Mouse (Mus musculus) forebrain, embryonic 12.5 days (tissue): ENCODE results near the gene Tmem131l. TPM values are rescaled to one million over a fixed set of nuclear protein-coding genes. Genes with fewer than 3 reads are reported as not detected.

ENCODE experiments used
- ATAC-seq: fragments of 200-750 bp; cut with Nextera tagmentation; 2 replicates; pipeline ENCODE4 v1.8.0; 2017; ENCODE audit warnings: moderate TSS enrichment; ENCODE audit not compliant: low FRiP score
- H3K27ac ChIP-seq: fragments of 300-500 bp; sonication (generic); 2 replicates; pipeline ENCODE4 v1.5.1; 2016; ENCODE audit warnings: mild to moderate bottlenecking
- H3K27me3 ChIP-seq: fragments of 300-500 bp; sonication (generic); 2 replicates; pipeline ENCODE4 v1.6.1; 2016; ENCODE audit warnings: mild to moderate bottlenecking
- H3K36me3 ChIP-seq: fragments of 300-500 bp; sonication (generic); replicated peaks from 2 replicates; pipeline ENCODE4 v1.6.1; 2016; ENCODE audit warnings: mild to moderate bottlenecking
- H3K4me1 ChIP-seq: fragments of 300-500 bp; sonication (generic); 2 replicates; pipeline ENCODE4 v1.6.1; 2016
- H3K4me2 ChIP-seq: fragments of 300-500 bp; sonication (generic); 2 replicates; pipeline ENCODE4 v1.6.1; 2016; ENCODE audit warnings: mild to moderate bottlenecking, moderate library complexity
- H3K4me3 ChIP-seq: fragments of 300-500 bp; sonication (generic); replicated peaks from 2 replicates; pipeline ENCODE4 v1.5.1; 2016; ENCODE audit warnings: mild to moderate bottlenecking
- H3K9ac ChIP-seq: fragments of 300-500 bp; sonication (generic); 2 replicates; pipeline ENCODE4 v1.6.1; 2016; ENCODE audit warnings: mild to moderate bottlenecking
- H3K9me3 ChIP-seq: fragments of 300-500 bp; sonication (generic); 2 replicates; pipeline ENCODE4 v1.6.1; 2016
- WGBS: fragments of 180-500 bp; shearing (Covaris S2); methylation state at CpG from one replicate; pipeline ENCODE4 v1.1.7; 2016; 5-methylcytosine and 5-hydroxymethylcytosine counted together
- polyA plus RNA-seq: library from polyadenylated mRNA; unstranded; fragments of >200 nt; fragmentation: Nextera tagmentation; extraction: Ambion mirVana; gene quantifications from 2 replicates; pipeline ENCODE4 v1.2.1, GENCODE M21; 2016

The Tmem131l gene
- polyA plus RNA-seq, 1 experiment from 2014 or later, result 116 TPM

DNA sequence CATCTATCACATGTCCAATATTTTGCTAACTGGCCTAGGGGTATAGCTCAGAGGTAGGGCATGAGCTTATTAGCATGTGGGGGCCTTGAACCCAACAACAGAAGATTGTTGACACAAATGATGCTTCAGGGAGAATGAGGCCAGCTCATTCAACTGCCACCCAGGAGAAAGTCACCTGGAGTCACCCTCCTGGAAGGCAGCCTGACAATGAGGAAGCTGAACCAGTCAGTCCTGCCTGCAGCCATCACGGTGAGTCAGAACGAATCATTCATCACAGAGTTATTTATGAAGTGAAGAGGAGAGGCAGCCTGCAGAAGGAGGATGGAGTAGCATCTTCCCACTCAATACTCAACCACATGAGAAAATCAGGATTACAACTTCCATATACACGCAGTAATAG, 124.9 kb downstream of the Tmem131l start:
- Histone ChIP-seq H3K27ac (no peak overlapping the region), H3K4me3 (no peak overlapping the region), H3K9ac (no peak overlapping the region), H3K4me2 (no peak overlapping the region), H3K9me3 (no peaks in the 10 kb centered on the region), H3K27me3 (no peaks in the 10 kb centered on the region), H3K36me3 (peaks cover 93% of the 10 kb centered on the region), H3K4me1 (no peaks in the 10 kb centered on the region)
- 82% methylated on average over 3 of the region's 3 CpGs for WGBS
- no peak for ATAC-seq

- WGBS, result 93% methylated on average over 5 of the region's 5 CpGs
- Histone ChIP-seq H3K4me2 (no peak overlapping the region), H3K9ac (no peak overlapping the region), H3K27me3 (no peaks in the 10 kb centered on the region), H3K9me3 (no peaks in the 10 kb centered on the region), H3K4me3 (no peak overlapping the region), H3K27ac (no peak overlapping the region), H3K36me3 (peaks cover 89% of the 10 kb centered on the region), H3K4me1 (no peaks in the 10 kb centered on the region)
- ATAC-seq, result no peak
These were observed 129.3 kb downstream of the Tmem131l start for GRCm38 (mm10) chr3:83910707-83911106.

GRCm38 (mm10) chr3:83906185-83906584, 133.8 kb downstream of the Tmem131l start:
- H3K27ac ChIP-seq, result no peak overlapping the region
- H3K27me3 ChIP-seq, result no peaks in the 10 kb centered on the region
- ATAC-seq, result no peak
- H3K36me3 ChIP-seq, result peaks cover 93% of the 10 kb centered on the region
- H3K9ac ChIP-seq, result no peak overlapping the region
- 98% methylated on average over 9 of the region's 9 CpGs for WGBS
- no peaks in the 10 kb centered on the region for H3K9me3 ChIP-seq
- no peak overlapping the region for H3K4me3 ChIP-seq
- H3K4me1 ChIP-seq, result no peaks in the 10 kb centered on the region
- H3K4me2 ChIP-seq, result no peak overlapping the region

GRCm38 (mm10) chr3:83905161-83905560, 134.8 kb downstream of the Tmem131l start:
- Histone ChIP-seq H3K36me3 (peaks cover 93% of the 10 kb centered on the region), H3K9me3 (no peaks in the 10 kb centered on the region), H3K4me3 (no peak overlapping the region), H3K27ac (no peak overlapping the region), H3K4me2 (no peak overlapping the region), H3K27me3 (no peaks in the 10 kb centered on the region), H3K4me1 (no peaks in the 10 kb centered on the region), H3K9ac (no peak overlapping the region)
- WGBS, result 90% methylated on average over 6 of the region's 6 CpGs
- ATAC-seq, result no peak

- Histone ChIP-seq H3K27ac (0 out of 2 replicates have a peak overlapping the region, but pooled peaks have one; percentile 13), H3K9me3 (no peaks in the 10 kb centered on the region), H3K9ac (no peak overlapping the region), H3K4me1 (no peaks in the 10 kb centered on the region), H3K27me3 (no peaks in the 10 kb centered on the region), H3K36me3 (peaks cover 95% of the 10 kb centered on the region), H3K4me2 (no peak overlapping the region), H3K4me3 (no peak overlapping the region)
- no peak for ATAC-seq
- 84% methylated on average over 14 of the region's 14 CpGs for WGBS
These were observed 135.6 kb downstream of the Tmem131l start for GRCm38 (mm10) chr3:83904176-83904958.

DNA sequence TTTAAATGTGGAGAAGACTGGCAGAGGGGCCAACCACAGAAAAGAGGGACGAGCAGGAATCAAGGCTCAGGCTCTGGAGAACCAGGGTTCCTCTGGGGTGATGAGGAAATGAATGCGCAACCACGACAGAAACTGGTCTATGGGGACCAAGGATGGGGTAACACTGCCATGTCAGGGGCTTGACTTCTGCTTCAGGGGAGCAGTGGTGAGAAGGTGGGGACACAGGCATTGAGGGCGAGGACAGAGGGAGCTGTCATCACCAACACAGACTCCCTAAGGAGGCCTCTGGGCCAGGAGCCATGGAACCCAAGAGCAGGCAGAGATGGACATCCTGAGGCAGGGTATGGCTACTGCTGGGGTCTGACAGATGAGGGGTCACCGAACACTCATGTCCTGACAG, 137.0 kb downstream of the Tmem131l start:
- no peak for ATAC-seq
- Histone ChIP-seq H3K9ac (no peak overlapping the region), H3K9me3 (no peaks in the 10 kb centered on the region), H3K27ac (no peak overlapping the region), H3K4me1 (no peaks in the 10 kb centered on the region), H3K4me3 (no peak overlapping the region), H3K4me2 (no peak overlapping the region), H3K36me3 (peaks cover 95% of the 10 kb centered on the region), H3K27me3 (no peaks in the 10 kb centered on the region)
- WGBS, result 92% methylated on average over 5 of the region's 5 CpGs

GRCm38 (mm10) chr3:83902459-83902858, 137.5 kb downstream of the Tmem131l start:
- no peaks in the 10 kb centered on the region for H3K4me1 ChIP-seq
- no peaks in the 10 kb centered on the region for H3K9me3 ChIP-seq
- H3K36me3 ChIP-seq, result peaks cover 99% of the 10 kb centered on the region
- H3K27ac ChIP-seq, result no peak overlapping the region
- H3K27me3 ChIP-seq, result no peaks in the 10 kb centered on the region
- no peak overlapping the region for H3K4me2 ChIP-seq
- H3K4me3 ChIP-seq, result no peak overlapping the region
- no peak for ATAC-seq
- WGBS, result 89% methylated on average over 8 of the region's 8 CpGs
- no peak overlapping the region for H3K9ac ChIP-seq

DNA sequence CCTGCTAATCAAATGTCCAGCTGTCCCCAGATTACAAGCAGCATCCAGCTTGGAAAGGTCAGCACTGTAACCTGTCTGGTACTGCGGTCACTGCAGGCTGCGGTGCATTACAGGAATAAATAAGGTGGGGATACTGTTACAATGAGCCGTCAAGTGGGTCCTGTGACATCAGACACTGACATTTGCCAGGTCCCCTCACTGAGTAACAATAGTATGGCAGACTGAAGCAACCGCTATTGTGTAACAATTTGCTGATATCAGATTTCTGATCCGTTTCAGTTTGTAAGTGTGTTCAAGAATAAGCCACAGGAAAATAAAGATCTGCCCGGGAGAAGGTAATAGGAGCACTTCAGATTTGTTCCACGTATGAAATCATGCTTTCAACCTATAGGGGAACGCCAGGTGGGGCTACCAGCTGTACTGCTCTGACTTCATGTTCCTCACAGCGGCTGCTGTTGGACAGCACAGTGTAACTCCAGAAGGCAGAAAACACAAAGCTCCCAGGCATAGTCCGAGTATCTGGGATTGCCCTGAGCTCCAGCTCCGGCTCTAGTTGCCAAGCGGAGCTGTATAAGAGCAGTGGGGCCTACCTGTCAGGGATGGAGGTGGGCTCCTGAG, 139.1 kb downstream of the Tmem131l start:
- Histone ChIP-seq H3K27ac (no peak overlapping the region), H3K9ac (no peak overlapping the region), H3K9me3 (no peaks in the 10 kb centered on the region), H3K36me3 (peaks cover 98% of the 10 kb centered on the region), H3K4me1 (no peaks in the 10 kb centered on the region), H3K4me3 (no peak overlapping the region), H3K27me3 (no peaks in the 10 kb centered on the region), H3K4me2 (no peak overlapping the region)
- no peak for ATAC-seq
- WGBS, result 94% methylated on average over 12 of the region's 12 CpGs

DNA sequence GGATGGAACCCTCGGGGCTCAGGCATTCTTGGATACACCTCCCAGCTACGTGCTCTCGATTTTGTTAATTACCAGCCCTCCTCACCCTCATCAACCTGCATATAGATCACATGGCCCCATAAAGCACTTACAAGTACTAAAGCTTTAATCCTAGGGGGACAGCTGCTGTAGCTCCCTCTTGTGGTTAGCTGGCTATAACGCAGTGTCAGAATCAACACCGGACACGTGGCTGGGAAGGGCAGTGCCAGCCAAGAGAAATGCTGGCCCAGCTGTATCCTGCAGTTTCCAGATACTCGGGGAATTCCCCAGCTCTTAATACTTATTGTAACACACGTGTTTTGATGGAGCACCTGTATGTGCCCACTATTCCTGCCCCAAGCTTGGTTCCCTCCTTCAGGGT, 140.4 kb downstream of the Tmem131l start:
- H3K4me3 ChIP-seq, result no peak overlapping the region
- H3K27me3 ChIP-seq, result no peaks in the 10 kb centered on the region
- no peak overlapping the region for H3K4me2 ChIP-seq
- no peak overlapping the region for H3K27ac ChIP-seq
- peaks cover 89% of the 10 kb centered on the region for H3K36me3 ChIP-seq
- no peaks in the 10 kb centered on the region for H3K9me3 ChIP-seq
- ATAC-seq, result peak; percentile 51
- H3K4me1 ChIP-seq, result no peaks in the 10 kb centered on the region
- H3K9ac ChIP-seq, result no peak overlapping the region
- 61% methylated on average over 8 of the region's 8 CpGs for WGBS

- 95% methylated on average over 9 of the region's 9 CpGs for WGBS
These were observed 141.7 kb downstream of the Tmem131l start for GRCm38 (mm10) chr3:83898246-83898645.

GRCm38 (mm10) chr3:83895811-83896210, 144.2 kb downstream of the Tmem131l start:
- Histone ChIP-seq H3K9me3 (no peaks in the 10 kb centered on the region), H3K27ac (no peak overlapping the region), H3K4me2 (no peak overlapping the region), H3K36me3 (peaks cover 51% of the 10 kb centered on the region), H3K27me3 (no peaks in the 10 kb centered on the region), H3K9ac (no peak overlapping the region), H3K4me3 (no peak overlapping the region), H3K4me1 (no peaks in the 10 kb centered on the region)
- WGBS, result 47% methylated on average over 3 of the region's 3 CpGs
- ATAC-seq, result no peak

More at GRCm38 (mm10) chr3:83898246-83898645, 141.7 kb downstream of the Tmem131l start:
- H3K27ac ChIP-seq, result no peak overlapping the region
- H3K4me3 ChIP-seq, result no peak overlapping the region
- H3K4me1 ChIP-seq, result no peaks in the 10 kb centered on the region
- no peak overlapping the region for H3K4me2 ChIP-seq
- no peak overlapping the region for H3K9ac ChIP-seq
- H3K36me3 ChIP-seq, result peaks cover 76% of the 10 kb centered on the region
- ATAC-seq, result no peak
- no peaks in the 10 kb centered on the region for H3K9me3 ChIP-seq
- no peaks in the 10 kb centered on the region for H3K27me3 ChIP-seq

DNA sequence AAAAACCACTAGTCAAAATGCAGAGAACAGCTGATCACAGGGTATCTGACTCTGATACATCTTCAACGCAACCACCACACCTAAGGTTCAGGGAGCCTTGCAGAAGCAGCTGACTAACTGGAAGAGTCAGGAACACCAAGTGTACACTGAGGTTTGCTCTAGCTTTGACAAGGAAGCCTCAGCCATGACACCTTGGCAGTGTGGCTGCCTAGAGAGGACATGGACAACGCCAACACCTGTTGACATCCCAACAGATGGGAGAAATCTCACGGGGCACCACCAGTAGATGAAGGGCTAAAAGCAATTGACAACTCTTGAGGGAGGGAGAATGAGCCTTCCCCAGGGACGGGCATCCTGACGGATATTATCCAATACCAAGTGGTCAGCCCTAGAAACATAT, 144.9 kb downstream of the Tmem131l start:
- H3K36me3 ChIP-seq, result peaks cover 44% of the 10 kb centered on the region
- WGBS, result 92% methylated on average over 5 of the region's 5 CpGs

DNA sequence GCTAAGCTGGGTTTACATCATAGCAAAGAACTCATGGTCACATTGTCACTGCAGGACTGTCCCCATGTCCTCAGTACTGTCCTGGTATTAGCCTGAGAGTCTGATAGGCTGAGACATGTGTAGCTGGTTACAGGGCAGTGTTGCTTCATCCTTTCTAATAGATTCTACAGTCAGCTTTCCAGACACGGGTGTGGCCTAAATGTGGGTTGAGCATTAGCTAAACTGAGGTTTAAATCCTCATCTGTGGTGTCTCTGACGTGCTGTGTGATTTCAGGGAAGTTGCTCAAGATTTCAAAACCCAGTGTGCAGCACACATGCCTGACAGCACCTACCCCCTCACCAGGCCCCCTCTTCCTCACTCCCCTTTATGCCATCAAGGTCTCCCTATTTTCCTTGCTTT, 154.8 kb downstream of the Tmem131l start:
- ATAC-seq, result no peak
- H3K4me3 ChIP-seq, result no peak overlapping the region

More for the DNA sequence above, 144.9 kb downstream of the Tmem131l start:
- H3K9me3 ChIP-seq, result no peaks in the 10 kb centered on the region
- H3K27ac ChIP-seq, result no peak overlapping the region
- H3K4me2 ChIP-seq, result no peak overlapping the region
- H3K4me3 ChIP-seq, result no peak overlapping the region
- H3K27me3 ChIP-seq, result no peaks in the 10 kb centered on the region
- H3K9ac ChIP-seq, result no peak overlapping the region
- H3K4me1 ChIP-seq, result no peaks in the 10 kb centered on the region
- no peak for ATAC-seq

More for the DNA sequence above, 154.8 kb downstream of the Tmem131l start:
- 83% methylated on average over 2 of the region's 2 CpGs for WGBS
- H3K27ac ChIP-seq, result no peak overlapping the region
- no peaks in the 10 kb centered on the region for H3K36me3 ChIP-seq
- H3K4me2 ChIP-seq, result no peak overlapping the region
- no peak overlapping the region for H3K9ac ChIP-seq
- H3K4me1 ChIP-seq, result no peaks in the 10 kb centered on the region
- H3K27me3 ChIP-seq, result no peaks in the 10 kb centered on the region
- H3K9me3 ChIP-seq, result no peaks in the 10 kb centered on the region
